Mouse (Mus musculus) E14TG2a.4 (cell line): ENCODE measurements at regions not wholly inside any gene's neighbourhood (a gene's known extent, or its start where the extent isn't known, plus 50 kb on each side); places are given as distances from the start of the nearest gene placed in this dataset.

Experiments used
- CTCF ChIP-seq: conservative IDR thresholded peaks from 2 replicates; pipeline ENCODE4 v1.5.1; 2014; ENCODE audit warnings: low read length
- NANOG ChIP-seq: IDR thresholded peaks from 2 replicates; pipeline ENCODE4 v1.6.1; 2014; ENCODE audit warnings: borderline replicate concordance, low read length, mixed read lengths
- POU5F1 ChIP-seq: IDR thresholded peaks from 2 replicates; pipeline ENCODE4 v1.6.1; 2014; ENCODE audit warnings: low read length, borderline replicate concordance

GRCm38 (mm10) chr2:106511889-106512288 is 181.2 kb upstream of the Mpped2 start:
- TF ChIP-seq CTCF = no peak
- no peak for TF ChIP-seq NANOG
- TF ChIP-seq POU5F1 = no peak
